Mouse (Mus musculus) limb, embryonic 15.5 days (tissue): ENCODE results near the gene Gm20388. TPM values are rescaled to one million over a fixed set of nuclear protein-coding genes. Genes with fewer than 3 reads are reported as not detected.

Source experiments
- ATAC-seq: fragments of 200-750 bp; cut with Nextera tagmentation; 2 replicates; pipeline ENCODE4 v1.8.0; 2017; ENCODE audit warnings: low read depth, moderate TSS enrichment; ENCODE audit not compliant: insufficient number of reproducible peaks, low FRiP score, low TSS enrichment
- H3K27ac ChIP-seq: fragments of 300-500 bp; sonication (generic); 2 replicates; pipeline ENCODE4 v1.5.1; 2015; ENCODE audit warnings: moderate library complexity, mild to moderate bottlenecking, inconsistent platforms
- H3K27me3 ChIP-seq: fragments of 300-500 bp; sonication (generic); 2 replicates; pipeline ENCODE4 v1.6.1; 2015; ENCODE audit warnings: inconsistent platforms
- H3K36me3 ChIP-seq: fragments of 300-500 bp; sonication (generic); 2 replicates; pipeline ENCODE4 v1.6.1; 2015; ENCODE audit warnings: inconsistent platforms
- H3K4me1 ChIP-seq: fragments of 300-500 bp; sonication (generic); 2 replicates; pipeline ENCODE4 v1.6.1; 2015; ENCODE audit warnings: inconsistent platforms
- H3K4me2 ChIP-seq: fragments of 300-500 bp; sonication (generic); 2 replicates; pipeline ENCODE4 v1.6.1; 2015; ENCODE audit warnings: mild to moderate bottlenecking, inconsistent platforms
- H3K4me3 ChIP-seq: fragments of 300-500 bp; sonication (generic); 2 replicates; pipeline ENCODE4 v1.5.1; 2015; ENCODE audit warnings: mild to moderate bottlenecking, inconsistent platforms
- H3K9ac ChIP-seq: fragments of 300-500 bp; sonication (generic); 2 replicates; pipeline ENCODE4 v1.6.1; 2015; ENCODE audit warnings: inconsistent platforms
- H3K9me3 ChIP-seq: fragments of 300-500 bp; sonication (generic); 2 replicates; pipeline ENCODE4 v1.6.1; 2016; ENCODE audit warnings: inconsistent platforms
- WGBS: fragments of 180-500 bp; shearing (Covaris S2); methylation state at CpG from one replicate; pipeline ENCODE4 v1.1.7; 2015; 5-methylcytosine and 5-hydroxymethylcytosine counted together
- polyA plus RNA-seq: library from polyadenylated mRNA; unstranded; fragments of >200 nt; fragmentation: Nextera tagmentation; extraction: Ambion mirVana; gene quantifications from 2 replicates; pipeline ENCODE4 v1.2.1, GENCODE M21; 2015

Gm20388 gene
- polyA plus RNA-seq, 1 experiment from 2014 or later, result 4.9 TPM

DNA sequence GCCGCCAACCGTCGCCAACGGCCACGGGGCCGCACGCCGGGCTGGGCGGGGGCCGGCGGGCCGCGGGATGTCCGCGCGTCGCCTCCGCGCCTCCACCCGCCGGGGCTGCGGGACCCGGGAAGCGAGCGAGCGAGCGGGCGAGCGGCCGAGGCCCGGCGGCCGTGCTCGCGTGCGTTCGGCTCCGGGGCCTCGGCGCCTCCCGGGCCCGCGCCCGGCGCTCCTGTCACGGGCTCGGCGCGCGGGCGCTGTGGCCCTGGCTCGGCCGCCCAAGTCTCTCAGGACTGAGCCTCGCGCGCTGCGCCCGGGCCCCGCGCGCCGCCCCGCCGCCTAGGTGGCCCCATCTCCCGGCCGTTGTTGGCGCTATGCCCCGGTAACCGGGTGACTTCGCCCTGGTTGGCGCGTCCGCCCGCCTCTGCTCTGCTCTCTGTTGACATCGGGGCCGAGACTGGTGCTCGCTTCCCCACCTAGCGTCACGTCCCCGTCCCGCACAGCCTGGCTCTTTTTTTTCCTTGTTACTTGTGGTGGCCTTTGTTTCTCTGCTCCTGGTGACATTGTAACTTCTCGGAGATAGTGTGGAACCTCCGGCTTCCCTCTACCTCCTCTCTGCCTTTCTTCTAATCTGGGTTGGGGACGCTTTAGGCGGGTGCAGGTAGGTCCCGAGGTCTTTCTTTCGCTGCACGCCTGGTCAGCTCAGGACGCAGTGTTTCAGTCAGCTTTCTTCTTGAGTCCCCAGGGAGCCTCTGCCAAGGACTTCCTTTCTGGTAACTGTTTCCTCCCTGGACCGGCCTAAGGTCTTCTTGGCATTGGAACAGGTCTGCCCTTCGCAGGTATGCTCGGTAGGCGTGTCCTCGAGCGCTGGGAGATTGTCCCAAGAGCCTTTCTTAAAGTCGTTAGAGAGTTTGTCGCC lies 2040.4 kb downstream of the Gm20388 start:
- Histone ChIP-seq H3K4me3 (peak overlapping the region; percentile 92), H3K4me1 (peaks cover 75% of the 10 kb centered on the region), H3K9ac (peak overlapping the region; percentile 99), H3K27me3 (no peaks in the 10 kb centered on the region), H3K36me3 (peaks cover 31% of the 10 kb centered on the region), H3K27ac (peak overlapping the region; percentile 95), H3K4me2 (peak overlapping the region; percentile 76), H3K9me3 (no peaks in the 10 kb centered on the region)
- under 1% methylated on average over 82 of the region's 97 CpGs for WGBS
- no peak for ATAC-seq

DNA sequence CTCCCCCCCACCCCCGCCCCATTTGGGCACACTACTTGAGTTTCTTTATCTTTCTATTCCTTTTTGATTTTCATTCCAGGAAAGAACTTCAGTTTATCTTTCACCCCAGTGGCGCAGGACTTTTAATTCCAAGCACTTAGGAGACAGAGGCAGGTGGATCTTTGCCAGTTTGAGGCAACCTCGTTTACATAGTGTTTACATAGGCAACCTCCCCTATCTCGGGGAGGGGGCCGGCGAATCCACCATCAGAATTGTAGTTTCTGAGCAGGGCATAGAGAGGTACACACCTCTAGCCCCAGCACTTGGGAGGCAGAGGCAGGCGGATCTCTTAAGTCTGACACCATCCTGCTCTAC lies 2041.0 kb downstream of the Gm20388 start:
- peak overlapping the region; percentile 76 for H3K4me2 ChIP-seq
- 0 out of 2 replicates have a peak overlapping the region, but pooled peaks have one; percentile 95 for H3K27ac ChIP-seq
- no peaks in the 10 kb centered on the region for H3K27me3 ChIP-seq
- peak overlapping the region; percentile 99 for H3K9ac ChIP-seq
- H3K9me3 ChIP-seq, result no peaks in the 10 kb centered on the region
- no peak for ATAC-seq
- 31% methylated on average over 7 of the region's 7 CpGs for WGBS
- H3K36me3 ChIP-seq, result peaks cover 33% of the 10 kb centered on the region
- H3K4me1 ChIP-seq, result peaks cover 76% of the 10 kb centered on the region
- H3K4me3 ChIP-seq, result peak overlapping the region; percentile 92

DNA sequence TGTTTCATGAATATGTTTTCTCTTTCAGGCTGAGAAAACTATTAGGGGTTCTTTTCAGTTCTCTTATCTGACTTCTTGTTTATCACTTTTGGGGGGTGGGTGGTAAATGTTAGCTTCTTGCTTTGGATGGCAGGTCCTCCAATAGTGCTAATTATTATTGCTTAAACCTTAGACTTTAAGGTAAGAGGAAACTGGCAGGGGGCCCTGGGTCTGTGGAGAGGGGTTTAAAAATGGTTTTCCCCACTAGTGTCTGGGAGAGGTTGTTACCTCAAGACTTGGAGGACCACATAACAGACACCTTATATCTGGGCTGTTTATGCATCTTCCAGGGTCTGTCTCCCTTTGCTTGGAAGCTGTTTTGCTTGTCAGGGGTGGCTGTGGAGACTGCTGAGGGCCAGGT lies 2041.5 kb downstream of the Gm20388 start:
- Histone ChIP-seq H3K27me3 (no peaks in the 10 kb centered on the region), H3K27ac (no peak overlapping the region), H3K9me3 (no peaks in the 10 kb centered on the region), H3K4me2 (peak overlapping the region; percentile 76; the same call in 1 of the 2 replicates), H3K4me1 (peaks cover 71% of the 10 kb centered on the region), H3K36me3 (peaks cover 33% of the 10 kb centered on the region), H3K4me3 (peak overlapping the region; percentile 92), H3K9ac (no peak overlapping the region)
- ATAC-seq, result no peak

DNA sequence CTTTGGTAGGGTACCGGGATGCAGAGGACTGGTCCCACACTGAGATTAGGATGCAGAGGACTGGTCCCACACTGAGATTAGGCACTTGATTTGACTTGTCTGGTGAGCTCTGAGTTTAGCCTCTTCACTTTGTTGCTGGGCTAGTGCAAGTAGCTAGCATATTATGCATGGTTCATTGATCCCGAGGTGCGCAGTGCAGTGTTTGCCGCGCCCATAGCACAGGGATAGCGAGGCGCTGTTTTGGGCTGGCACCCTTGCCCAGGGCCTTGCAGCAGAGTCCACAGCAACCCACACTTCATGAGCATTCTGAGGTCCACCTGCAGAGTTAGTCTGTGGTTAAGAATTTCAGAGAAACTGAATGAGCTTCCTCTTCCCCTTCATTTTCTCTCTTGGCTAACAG lies 2042.2 kb downstream of the Gm20388 start:
- 94% methylated on average over 7 of the region's 7 CpGs for WGBS
- no peak overlapping the region for H3K4me3 ChIP-seq
- H3K27me3 ChIP-seq, result no peaks in the 10 kb centered on the region
- no peaks in the 10 kb centered on the region for H3K9me3 ChIP-seq
- peaks cover 33% of the 10 kb centered on the region for H3K36me3 ChIP-seq
- H3K27ac ChIP-seq, result no peak overlapping the region
- H3K4me2 ChIP-seq, result no peak overlapping the region
- peaks cover 64% of the 10 kb centered on the region for H3K4me1 ChIP-seq
- H3K9ac ChIP-seq, result no peak overlapping the region
- no peak for ATAC-seq

DNA sequence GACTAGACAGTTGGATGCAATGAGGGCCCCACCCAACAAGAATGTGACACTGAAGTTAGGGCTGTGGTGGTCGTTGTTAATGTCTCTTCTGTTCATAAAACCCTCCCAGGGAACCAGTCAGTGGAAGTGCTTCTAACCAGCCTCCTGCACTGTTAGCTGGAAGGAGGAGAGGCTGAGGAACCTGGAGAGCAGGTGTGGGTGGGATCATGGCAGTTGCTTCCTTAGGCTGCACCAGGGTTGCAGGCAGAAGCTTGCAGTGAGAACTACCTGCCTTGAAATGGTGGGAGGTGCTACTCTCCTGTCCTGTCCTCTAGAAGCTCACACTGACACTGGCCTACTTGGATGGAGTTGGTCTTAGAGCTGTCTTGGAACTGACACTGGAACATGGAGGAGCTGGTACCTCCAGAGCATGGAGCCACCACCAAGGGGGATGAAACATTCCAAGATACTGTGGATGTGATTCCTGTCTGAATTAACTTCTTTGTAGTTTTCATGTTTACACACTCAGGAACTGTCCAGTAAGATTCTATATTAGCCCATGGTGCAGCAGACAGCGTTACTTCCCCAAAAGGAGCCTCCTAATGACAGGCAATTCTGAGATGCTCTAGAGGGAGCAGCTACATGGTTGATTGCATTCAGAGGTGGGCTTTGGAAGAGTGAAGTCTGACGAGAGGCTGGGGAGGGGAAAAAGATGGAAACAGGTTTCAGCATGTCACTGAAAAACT lies 2043.3 kb downstream of the Gm20388 start:
- 0 out of 2 replicates have a peak overlapping the region, but pooled peaks have one; percentile 2 for H3K4me2 ChIP-seq
- H3K36me3 ChIP-seq, result peaks cover 33% of the 10 kb centered on the region
- H3K4me3 ChIP-seq, result no peak overlapping the region
- H3K27me3 ChIP-seq, result no peaks in the 10 kb centered on the region
- H3K9me3 ChIP-seq, result no peaks in the 10 kb centered on the region
- no peak overlapping the region; the same call in 1 of the 2 replicates for H3K27ac ChIP-seq
- 61% methylated on average over 3 of the region's 3 CpGs for WGBS
- H3K4me1 ChIP-seq, result peaks cover 53% of the 10 kb centered on the region
- ATAC-seq, result no peak
- no peak overlapping the region for H3K9ac ChIP-seq

DNA sequence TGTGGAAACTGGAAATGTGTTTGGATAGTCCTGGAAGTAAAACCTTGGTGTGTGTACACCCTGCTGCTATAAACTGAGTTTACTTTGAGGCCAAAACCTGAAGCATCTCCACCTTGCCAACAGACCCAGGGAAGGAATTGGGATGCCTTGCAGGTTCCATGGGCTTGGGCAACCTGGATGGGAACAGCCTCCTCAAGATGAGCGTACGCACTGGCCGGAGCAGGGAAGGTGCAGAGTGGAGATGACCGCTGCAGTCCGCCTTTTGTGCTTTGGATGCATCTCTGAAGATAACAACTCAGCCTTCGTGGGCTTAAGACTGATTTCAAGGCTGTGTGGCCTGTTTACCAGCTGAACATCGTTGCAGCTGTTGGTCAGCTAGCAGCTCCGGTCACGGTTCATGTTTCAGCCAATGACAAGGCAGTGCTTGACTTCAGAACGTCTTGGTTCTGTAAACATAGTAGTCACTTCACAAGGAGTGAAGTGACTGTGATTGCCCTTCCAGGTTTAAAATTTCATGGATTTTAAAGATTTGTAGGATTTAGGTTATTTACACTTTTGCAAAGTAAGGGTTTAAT lies 2044.4 kb downstream of the Gm20388 start:
- Histone ChIP-seq H3K36me3 (peaks cover 33% of the 10 kb centered on the region), H3K27me3 (no peaks in the 10 kb centered on the region), H3K4me3 (no peak overlapping the region), H3K4me1 (peaks cover 50% of the 10 kb centered on the region), H3K9ac (no peak overlapping the region), H3K4me2 (no peak overlapping the region), H3K9me3 (no peaks in the 10 kb centered on the region), H3K27ac (no peak overlapping the region)
- no peak for ATAC-seq
- 79% methylated on average over 10 of the region's 10 CpGs for WGBS

DNA sequence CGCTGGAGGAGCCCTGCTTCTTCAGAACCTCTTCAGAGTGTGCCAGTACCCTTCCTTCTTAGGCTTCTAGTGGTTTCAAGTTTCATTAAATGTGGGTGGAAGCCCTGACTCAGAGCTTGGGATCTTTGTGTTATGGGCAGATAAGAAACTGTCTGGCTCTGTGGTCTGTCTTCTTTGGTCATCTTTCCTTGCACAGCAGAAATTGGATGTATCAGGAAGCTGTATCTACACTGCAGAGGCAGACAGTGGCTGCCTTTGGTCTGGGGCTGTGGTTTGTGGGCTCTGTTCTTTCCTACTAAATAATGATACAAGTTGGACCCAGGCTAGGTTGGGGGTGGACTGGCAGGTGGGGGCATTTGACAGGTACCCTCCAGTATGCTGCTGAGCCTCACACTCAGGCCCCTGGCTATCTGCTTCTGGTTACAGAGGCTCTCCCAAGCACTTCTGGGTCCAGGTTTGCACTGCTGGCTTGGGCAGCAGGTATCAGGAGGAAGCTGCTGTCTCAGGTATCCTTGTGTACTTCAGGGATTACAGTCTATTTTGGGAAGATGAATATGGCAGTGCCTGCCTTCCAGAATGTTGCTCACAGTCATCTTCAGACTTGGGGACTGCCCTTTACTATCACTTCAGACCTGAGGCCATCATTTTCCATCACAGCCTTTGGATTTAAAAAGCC lies 2045.3 kb downstream of the Gm20388 start:
- ATAC-seq, result no peak
- 61% methylated on average over 1 of the region's 1 CpGs for WGBS
- Histone ChIP-seq H3K4me2 (no peak overlapping the region), H3K4me3 (no peak overlapping the region), H3K27ac (no peak overlapping the region), H3K4me1 (peaks cover 50% of the 10 kb centered on the region), H3K9ac (no peak overlapping the region), H3K9me3 (no peaks in the 10 kb centered on the region), H3K36me3 (peaks cover 33% of the 10 kb centered on the region), H3K27me3 (no peaks in the 10 kb centered on the region)

DNA sequence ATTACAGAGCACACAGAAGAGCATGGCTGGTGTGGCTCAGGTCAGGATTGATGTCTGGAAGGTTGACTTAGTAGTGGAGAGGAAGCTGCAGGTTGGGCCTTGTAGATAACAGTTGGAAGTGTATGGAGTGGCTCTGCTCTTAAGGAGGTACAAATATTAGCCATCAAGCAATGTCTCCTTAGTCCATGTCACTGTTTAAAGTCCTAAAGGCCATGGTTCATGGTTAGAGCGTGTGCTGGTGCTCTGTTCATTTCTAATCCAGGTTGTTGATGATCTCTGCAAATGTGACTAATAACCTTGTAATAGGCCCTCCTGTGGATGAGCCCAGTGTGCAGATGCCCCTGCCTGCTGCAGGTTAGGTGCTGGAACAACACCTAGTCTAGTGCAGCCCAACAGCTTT lies 2047.8 kb downstream of the Gm20388 start:
- Histone ChIP-seq H3K27ac (no peak overlapping the region), H3K4me2 (no peak overlapping the region), H3K4me3 (no peak overlapping the region), H3K36me3 (peaks cover 24% of the 10 kb centered on the region), H3K4me1 (peaks cover 29% of the 10 kb centered on the region), H3K27me3 (no peaks in the 10 kb centered on the region), H3K9me3 (no peaks in the 10 kb centered on the region), H3K9ac (no peak overlapping the region)
- 93% methylated on average over 1 of the region's 1 CpGs for WGBS
- no peak for ATAC-seq

DNA sequence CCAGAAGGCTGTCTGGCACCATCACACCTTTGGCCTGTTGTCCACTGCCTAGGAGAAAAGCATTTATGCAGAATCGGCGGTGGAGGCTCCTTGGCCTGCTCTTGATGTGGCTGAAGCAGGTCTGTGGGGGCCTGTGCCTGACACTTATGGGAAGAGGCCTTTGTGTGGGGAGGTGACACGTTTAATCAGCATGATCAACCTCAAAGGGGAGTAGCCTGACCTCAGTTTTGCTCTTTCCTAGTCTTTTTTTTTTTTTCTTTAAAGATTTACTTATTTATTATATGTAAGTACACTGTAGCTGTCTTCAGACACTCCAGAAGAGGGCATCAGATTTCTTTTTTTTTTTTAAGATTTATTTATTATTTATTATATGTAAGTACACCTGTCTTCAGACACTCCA lies 2052.3 kb downstream of the Gm20388 start:
- Histone ChIP-seq H3K9me3 (no peaks in the 10 kb centered on the region), H3K4me1 (peaks cover 44% of the 10 kb centered on the region), H3K4me2 (no peak overlapping the region), H3K9ac (no peak overlapping the region), H3K36me3 (no peaks in the 10 kb centered on the region), H3K27ac (no peak overlapping the region), H3K4me3 (no peak overlapping the region), H3K27me3 (no peaks in the 10 kb centered on the region)
- 81% methylated on average over 3 of the region's 3 CpGs for WGBS
- ATAC-seq, result no peak

DNA sequence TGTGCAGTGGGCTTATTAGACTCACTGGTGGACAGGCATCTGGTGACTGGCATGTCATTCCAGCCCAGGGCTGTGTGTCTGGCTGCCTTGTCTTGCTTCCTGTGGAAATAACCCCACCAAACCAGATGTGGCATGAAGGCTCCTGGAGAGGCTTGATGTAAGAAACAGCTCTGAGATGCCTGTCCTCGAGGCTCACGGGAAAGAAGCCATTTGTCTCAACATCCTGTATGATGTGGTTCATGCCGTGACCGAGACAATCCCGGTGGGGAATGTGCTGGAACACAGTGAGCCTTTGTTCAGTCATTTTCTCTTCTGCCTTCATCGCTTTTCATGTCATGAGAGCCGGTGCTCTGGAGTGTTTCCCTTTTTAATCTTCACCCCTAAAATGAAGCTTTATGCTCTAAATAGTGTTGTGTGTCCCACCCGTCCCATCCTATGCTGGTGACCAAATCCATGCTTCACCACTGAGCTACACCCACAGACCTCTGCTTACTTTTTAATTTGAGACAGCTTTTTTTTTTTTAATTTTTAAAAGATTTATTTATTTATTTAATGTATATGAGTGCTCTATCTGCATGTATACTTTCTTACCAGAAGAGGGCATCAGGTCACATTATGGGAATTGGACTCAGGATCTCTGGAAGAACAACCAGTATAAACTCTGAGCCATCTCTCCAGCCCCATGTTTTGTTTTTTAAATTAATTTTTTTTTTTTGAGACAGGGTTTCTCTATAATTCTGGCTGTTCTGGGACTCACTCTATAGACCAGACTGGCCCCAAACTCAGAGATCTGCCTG lies 2054.3 kb downstream of the Gm20388 start:
- no peaks in the 10 kb centered on the region for H3K27me3 ChIP-seq
- H3K9me3 ChIP-seq, result no peaks in the 10 kb centered on the region
- WGBS, result 57% methylated on average over 8 of the region's 8 CpGs
- no peak overlapping the region for H3K4me3 ChIP-seq
- peak overlapping the region; percentile 72 for H3K27ac ChIP-seq
- H3K9ac ChIP-seq, result no peak overlapping the region
- H3K4me1 ChIP-seq, result peaks cover 52% of the 10 kb centered on the region
- no peak for ATAC-seq
- H3K4me2 ChIP-seq, result no peak overlapping the region
- H3K36me3 ChIP-seq, result no peaks in the 10 kb centered on the region

DNA sequence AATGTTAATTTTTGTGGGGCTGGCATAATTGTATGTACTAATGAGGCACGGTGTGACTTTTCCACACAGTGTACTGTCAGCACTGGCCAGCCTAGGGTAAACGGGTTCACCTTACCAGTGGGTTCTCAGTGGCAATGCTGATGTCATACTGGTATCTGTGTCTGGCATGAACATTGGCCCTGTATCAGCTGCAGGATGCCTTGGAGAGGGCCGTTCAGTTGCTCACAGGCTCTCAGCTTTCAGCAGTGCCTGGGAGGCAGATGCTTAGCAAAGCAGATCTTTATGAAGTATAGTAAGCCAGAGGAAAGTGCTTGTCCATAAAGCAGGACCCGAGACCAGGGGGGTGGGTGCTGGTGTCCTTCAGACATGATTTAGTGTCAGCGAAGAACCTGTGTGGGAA lies 2055.5 kb downstream of the Gm20388 start:
- peaks cover 59% of the 10 kb centered on the region for H3K4me1 ChIP-seq
- ATAC-seq, result no peak
- H3K27me3 ChIP-seq, result no peaks in the 10 kb centered on the region
- no peak overlapping the region for H3K4me3 ChIP-seq
- H3K9me3 ChIP-seq, result no peaks in the 10 kb centered on the region
- H3K9ac ChIP-seq, result no peak overlapping the region
- H3K36me3 ChIP-seq, result 0 out of 2 replicates have a peak, but pooled peaks cover 5% of the 10 kb centered on the region
- 37% methylated on average over 5 of the region's 5 CpGs for WGBS
- no peak overlapping the region for H3K4me2 ChIP-seq
- peak overlapping the region; percentile 66 for H3K27ac ChIP-seq
